Mouse (Mus musculus): ENCODE results near the gene Slc9a5.

DNA sequence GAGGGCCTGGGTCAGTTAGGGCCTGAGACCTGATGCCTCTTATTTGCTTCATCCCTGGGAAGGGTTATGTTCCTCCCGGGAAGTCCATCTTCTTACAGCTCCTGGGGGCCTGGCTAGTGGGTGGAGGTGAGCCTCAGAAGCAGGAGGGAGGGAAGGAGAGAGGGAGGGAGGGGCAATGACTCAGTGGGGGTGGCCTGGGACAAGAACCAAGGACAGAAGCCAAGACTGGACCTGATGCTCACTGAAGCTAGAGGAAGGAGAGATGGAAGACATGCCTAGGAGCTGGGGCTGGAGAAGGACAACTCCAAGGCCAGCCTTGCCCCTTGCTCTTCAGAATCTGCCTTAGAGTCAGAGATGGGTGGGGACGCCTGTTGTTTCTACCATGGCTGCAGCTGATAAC, 24.4 kb downstream of the Slc9a5 start, which contains the start of gene Plekhg4:
- TF ChIP-seq GATA1 (IDR thresholded peaks at IDR 0.05; ENCODE audit: low read length) (no peak), TAL1 (IDR thresholded peaks at IDR 0.05; ENCODE audit: low read length) (no peak)

Measured in erythroblast, embryonic 14.5 days (primary cell).